Mouse (Mus musculus): Measurements from ENCODE around the gene Panx1.

- TF ChIP-seq CTCF (IDR thresholded peaks at IDR 0.05; ENCODE audit: low read depth, low read length) (no peak), GATA1 (IDR thresholded peaks at IDR 0.05; ENCODE audit: borderline replicate concordance, low read length) (no peak), TAL1 (conservative IDR thresholded peaks at IDR 0.05; ENCODE audit: low read depth, low read length) (no peak), POLR2AphosphoS5 (IDR thresholded peaks at IDR 0.05; ENCODE audit: insufficient replicate concordance, low read depth, low read length) (no peak), GATA2 (IDR thresholded peaks at IDR 0.05; ENCODE audit: borderline replicate concordance, low read depth, low read length) (no peak)
Measured at GRCm38 (mm10) chr9:14983141-14983540, 62.1 kb downstream of the Panx1 start.

All from G1E (cell line).